Mouse (Mus musculus): Measurements from ENCODE around the gene Fblim1. TPM values are rescaled to one million over a fixed set of nuclear protein-coding genes. Genes with fewer than 3 reads are reported as not detected.

The Fblim1 gene
- total and polyA plus RNA-seq, 2 experiments from 2014 or later, result 22.5 to 25.6 TPM

GRCm38 (mm10) chr4:141539213-141539767 is 66.6 kb downstream of the Fblim1 start:
- peak overlapping the region; percentile 95 for H3K9ac ChIP-seq (replicated peaks; ENCODE audit: low read length)
- H3K4me1 ChIP-seq (ENCODE audit: insufficient read depth, low read length), result peaks cover 7% of the 10 kb centered on the region
- WGBS, result 44% methylated on average over 12 of the region's 12 CpGs
- peak overlapping the region; percentile 90 for H3K4me3 ChIP-seq (ENCODE audit: low read length)
- no peak for TF ChIP-seq CTCF (IDR thresholded peaks at IDR 0.05; ENCODE audit: low read depth)
- H3K9me3 ChIP-seq (ENCODE audit: low read length), result no peaks in the 10 kb centered on the region
- DNase-seq (ENCODE audit: low spot score), result no peak
- no peaks in the 10 kb centered on the region for H3K27me3 ChIP-seq (ENCODE audit: insufficient read depth, low read length)
- H3K36me3 ChIP-seq (ENCODE audit: insufficient read depth, low read length), result no peaks in the 10 kb centered on the region
- H3K4me2 ChIP-seq (ENCODE audit: low read depth, low read length), result peak overlapping the region; percentile 89
- peak overlapping the region; percentile 99 for H3K27ac ChIP-seq
- no peak for ATAC-seq

DNA sequence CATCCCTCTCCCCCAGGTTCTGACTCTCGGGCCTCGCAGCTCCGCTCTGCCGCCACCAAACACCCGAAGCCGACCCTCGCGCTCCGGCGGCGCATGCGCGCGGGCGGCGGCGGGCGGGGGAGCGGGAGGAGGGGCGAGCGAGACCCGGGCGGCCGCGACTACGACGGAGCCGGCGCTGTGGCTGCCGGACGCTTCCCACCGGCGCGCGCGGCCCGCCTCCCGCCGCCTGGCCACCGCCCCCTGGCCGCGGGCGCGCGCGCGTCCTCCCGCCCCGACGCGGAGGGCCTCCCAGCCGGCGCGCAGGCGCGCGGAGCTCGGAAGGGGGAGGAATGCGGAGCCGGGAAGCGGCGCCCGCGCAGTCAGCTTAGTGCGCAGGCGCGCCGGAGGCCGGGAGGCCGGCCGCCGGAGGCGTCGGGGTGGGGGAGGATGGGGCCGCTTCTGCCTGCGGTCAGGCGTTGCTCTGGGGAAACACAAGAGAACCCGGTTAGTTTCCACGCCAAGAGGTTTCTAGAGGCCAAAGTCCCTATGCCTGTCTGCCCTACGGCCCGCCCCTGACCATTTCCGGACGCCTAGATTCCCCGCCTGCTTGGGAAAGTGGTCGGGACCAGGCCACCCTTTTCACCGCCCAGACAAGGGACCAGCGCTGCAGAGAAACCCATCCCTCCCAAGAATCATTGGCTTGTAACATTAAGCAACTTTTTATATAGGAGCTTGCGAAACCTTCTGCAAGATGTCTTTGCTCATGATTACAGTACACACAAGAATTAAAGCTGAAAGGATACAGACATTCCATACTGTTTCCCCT is 67.3 kb downstream of the Fblim1 start, which contains the start of gene Spen:
Gene Spen, minus strand, starts transcription at position 190 of the 805 bp plus-strand sequence.
- peak within 1 kb of the TSS; percentile 99 for H3K27ac ChIP-seq
- WGBS, result under 1% methylated on average over 72 of the region's 88 CpGs
- H3K4me3 ChIP-seq (ENCODE audit: low read length), result peak within 1 kb of the TSS; percentile 90
- H3K36me3 ChIP-seq (ENCODE audit: insufficient read depth, low read length), result no peaks in the 10 kb centered on the region
- no peaks in the 10 kb centered on the region for H3K27me3 ChIP-seq (ENCODE audit: insufficient read depth, low read length)
- H3K9ac ChIP-seq (replicated peaks; ENCODE audit: low read length), result peak within 1 kb of the TSS; percentile 95
- DNase-seq (ENCODE audit: low spot score) (peak; percentile 99), ATAC-seq (peak; percentile 90)
- no peaks in the 10 kb centered on the region for H3K9me3 ChIP-seq (ENCODE audit: low read length)
- H3K4me1 ChIP-seq (ENCODE audit: insufficient read depth, low read length), result peaks cover 8% of the 10 kb centered on the region
- peak within 1 kb of the TSS; percentile 89 for H3K4me2 ChIP-seq (ENCODE audit: low read depth, low read length)
- no peak for TF ChIP-seq CTCF (IDR thresholded peaks at IDR 0.05; ENCODE audit: low read depth)

- 1% methylated on average over 87 of the region's 101 CpGs for WGBS
- Histone ChIP-seq H3K9ac (replicated peaks; ENCODE audit: low read length) (peak overlapping the region; percentile 95), H3K9me3 (ENCODE audit: low read length) (no peaks in the 10 kb centered on the region), H3K4me3 (ENCODE audit: low read length) (peak overlapping the region; percentile 90), H3K27ac (peak overlapping the region; percentile 99), H3K4me1 (ENCODE audit: insufficient read depth, low read length) (peaks cover 11% of the 10 kb centered on the region), H3K27me3 (ENCODE audit: insufficient read depth, low read length) (no peaks in the 10 kb centered on the region), H3K4me2 (ENCODE audit: low read depth, low read length) (peak overlapping the region; percentile 89), H3K36me3 (ENCODE audit: insufficient read depth, low read length) (no peaks in the 10 kb centered on the region)
- ATAC-seq (no peak), DNase-seq (ENCODE audit: low spot score) (peak; percentile 48)
- TF ChIP-seq CTCF (IDR thresholded peaks at IDR 0.05; ENCODE audit: low read depth), result no peak
Observed at GRCm38 (mm10) chr4:141537706-141538407, 68.0 kb downstream of the Fblim1 start.

DNA sequence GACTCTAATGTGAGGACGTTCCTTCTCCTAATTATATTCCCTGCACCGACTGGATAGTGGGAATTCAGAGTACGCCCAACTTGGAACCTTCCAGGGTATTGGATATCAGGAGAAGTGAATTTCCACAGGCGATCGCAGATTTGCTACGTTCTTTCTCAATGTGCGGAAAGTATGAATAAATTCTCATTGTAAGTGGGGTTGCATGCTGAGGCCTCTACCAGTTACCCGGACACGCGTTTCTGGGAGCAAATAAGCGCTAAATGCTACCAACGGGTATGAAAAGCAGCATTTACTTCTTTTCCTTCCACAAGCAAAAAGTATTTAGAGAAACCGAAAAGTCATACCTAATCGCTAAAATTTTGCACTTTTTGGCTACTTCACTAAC is 68.7 kb downstream of the Fblim1 start:
- peaks cover 11% of the 10 kb centered on the region for H3K4me1 ChIP-seq (ENCODE audit: insufficient read depth, low read length)
- H3K4me2 ChIP-seq (ENCODE audit: low read depth, low read length), result peak overlapping the region; percentile 89
- ATAC-seq, result no peak
- H3K27me3 ChIP-seq (ENCODE audit: insufficient read depth, low read length), result no peaks in the 10 kb centered on the region
- H3K36me3 ChIP-seq (ENCODE audit: insufficient read depth, low read length), result no peaks in the 10 kb centered on the region
- 0% methylated on average over 14 of the region's 14 CpGs for WGBS
- no peak for TF ChIP-seq CTCF (IDR thresholded peaks at IDR 0.05; ENCODE audit: low read depth)
- H3K9me3 ChIP-seq (ENCODE audit: low read length), result no peaks in the 10 kb centered on the region
- no peak for DNase-seq (ENCODE audit: low spot score)
- H3K9ac ChIP-seq (replicated peaks; ENCODE audit: low read length), result peak overlapping the region; percentile 95
- peak overlapping the region; percentile 99 for H3K27ac ChIP-seq
- H3K4me3 ChIP-seq (ENCODE audit: low read length), result peak overlapping the region; percentile 90

- H3K4me3 ChIP-seq (ENCODE audit: low read length), result peak overlapping the region; percentile 90
- peak; percentile 70 for ATAC-seq
- peak; percentile 87 for DNase-seq (ENCODE audit: low spot score)
- H3K9ac ChIP-seq (replicated peaks; ENCODE audit: low read length), result peak overlapping the region; percentile 95
- no peaks in the 10 kb centered on the region for H3K36me3 ChIP-seq (ENCODE audit: insufficient read depth, low read length)
- H3K9me3 ChIP-seq (ENCODE audit: low read length), result no peaks in the 10 kb centered on the region
- TF ChIP-seq CTCF (IDR thresholded peaks at IDR 0.05; ENCODE audit: low read depth), result no peak
- under 1% methylated on average over 61 of the region's 61 CpGs for WGBS
- peak overlapping the region; percentile 99 for H3K27ac ChIP-seq
- H3K27me3 ChIP-seq (ENCODE audit: insufficient read depth, low read length), result no peaks in the 10 kb centered on the region
- peak overlapping the region; percentile 89 for H3K4me2 ChIP-seq (ENCODE audit: low read depth, low read length)
- H3K4me1 ChIP-seq (ENCODE audit: insufficient read depth, low read length), result peaks cover 11% of the 10 kb centered on the region
Observed at GRCm38 (mm10) chr4:141536291-141537225, 69.3 kb downstream of the Fblim1 start.
